ENCODE assay signal across 19 mouse cellular contexts in genomic region chr13:57089381-57090075, GRCm38 (mm10).
DNase-seq lines count a peak whose midpoint lies in the region; ATAC-seq lines count a peak whose summit lies in the region.
"Had no signal": no experiment of that assay in that cellular context is flagged by ENCODE, and none has a peak within 500 bp of the region (broad histone marks: within the 10 kb centered on the region; RNA-seq: fewer than 3 reads in every experiment).

No protein-coding gene starts in this region.

- no peak overlapping the region for H3K9ac ChIP-seq in intestine, embryonic 15.5 days
- H3K9ac ChIP-seq: hindbrain, embryonic 15.5 days; lung, embryonic 15.5 days; neural tube, embryonic 15.5 days had no signal

- DNase-seq in cerebellum, adult 11-12 months = peak; percentile 33
- no peak for DNase-seq in cerebellum, postnatal 4 days (ENCODE audit: low spot score in 2 of 2)
- peak; percentile 23 for DNase-seq in layer of hippocampus, adult 9-11 months
- no peak for DNase-seq in layer of hippocampus, postnatal 36 days
- DNase-seq in cerebellum, postnatal 36 days = peak; percentile 10 to 29
- DNase-seq in right cerebral cortex, postnatal 36 days (ENCODE audit: low spot score in 2 of 2) = peak; percentile 42 to 65
- DNase-seq: embryo, embryonic 11 days; heart, adult 2 months; heart, postnatal 14 days; kidney, adult 18-20 months; liver; thymus, postnatal 25 days had no signal

- WGBS in intestine, embryonic 15.5 days = 86% methylated on average over 13 of the region's 13 CpGs

- no peak overlapping the region for H3K27ac ChIP-seq in intestine, embryonic 15.5 days
- H3K27ac ChIP-seq: heart, adult 2 months; hindbrain, embryonic 15.5 days; lung, embryonic 15.5 days; neural tube, embryonic 15.5 days had no signal

- no peaks in the 10 kb centered on the region for H3K4me1 ChIP-seq in intestine, embryonic 15.5 days (replicated peaks)
- H3K4me1 ChIP-seq: lung, embryonic 15.5 days; megakaryocyte, embryonic 14.5 days; neural tube, embryonic 15.5 days had no signal

- no peak overlapping the region for H3K4me3 ChIP-seq in intestine, embryonic 15.5 days (replicated peaks)
- H3K4me3 ChIP-seq: heart, adult 2 months; hindbrain, embryonic 15.5 days; lung, embryonic 15.5 days; megakaryocyte, embryonic 14.5 days; neural tube, embryonic 15.5 days had no signal

- H3K27me3 ChIP-seq in intestine, embryonic 15.5 days (replicated peaks) = no peaks in the 10 kb centered on the region
- H3K27me3 ChIP-seq: hindbrain, embryonic 15.5 days; lung, embryonic 15.5 days; megakaryocyte, embryonic 14.5 days; neural tube, embryonic 15.5 days had no signal

- H3K4me2 ChIP-seq in intestine, embryonic 15.5 days (replicated peaks) = no peak overlapping the region
- H3K4me2 ChIP-seq: hindbrain, embryonic 15.5 days; lung, embryonic 15.5 days; neural tube, embryonic 15.5 days had no signal

- no peak for ATAC-seq in CD4-positive, CD25-positive, alpha-beta regulatory T cell, adult 4 months
- no peak for ATAC-seq in intestine, embryonic 15.5 days
- ATAC-seq: forebrain, embryonic 14.5 days had no signal

- no peaks in the 10 kb centered on the region for H3K36me3 ChIP-seq in intestine, embryonic 15.5 days
- H3K36me3 ChIP-seq: hindbrain, embryonic 15.5 days; lung, embryonic 15.5 days; neural tube, embryonic 15.5 days had no signal

- H3K9me3 ChIP-seq in intestine, embryonic 15.5 days = no peaks in the 10 kb centered on the region
- H3K9me3 ChIP-seq: hindbrain, embryonic 15.5 days; lung, embryonic 15.5 days; neural tube, embryonic 15.5 days had no signal

Comparison
In these comparisons a context has a peak if more than half of its experiments do, and no peak if none do; other contexts are left out.
1. DNase-seq: peak in cerebellum, adult 11-12 months (single experiment), layer of hippocampus, adult 9-11 months (single experiment), cerebellum, postnatal 36 days (2 of 2) and right cerebral cortex, postnatal 36 days (2 of 2); none in cerebellum, postnatal 4 days (0 of 2) and layer of hippocampus, postnatal 36 days (0 of 2).